Mouse (Mus musculus) thymus, postnatal 10 days (tissue): Measurements from ENCODE around the gene Ehmt2.
"Not testable (repeated sequence)": the region's sequence is repeated elsewhere in the genome, so short reads cannot be mapped to it uniquely, and the experiment has no call there.

ENCODE experiments used
- DNase-seq, 2 experiments: peaks; one replicate each; pipeline ENCODE4 v3.0.0; 2021; ENCODE audit warnings: low spot score in 2 of 2

Gene Ehmt2

GRCm38 (mm10) chr17:34952378-34953040 lies 54.2 kb downstream of the Ehmt2 start:
- peak; percentile 71 to 78 for DNase-seq

- DNase-seq, result no peak
These were observed 55.0 kb downstream of the Ehmt2 start for GRCm38 (mm10) chr17:34953258-34953657.

- no peak for DNase-seq
These were observed 55.6 kb downstream of the Ehmt2 start for GRCm38 (mm10) chr17:34953904-34954303.

DNA sequence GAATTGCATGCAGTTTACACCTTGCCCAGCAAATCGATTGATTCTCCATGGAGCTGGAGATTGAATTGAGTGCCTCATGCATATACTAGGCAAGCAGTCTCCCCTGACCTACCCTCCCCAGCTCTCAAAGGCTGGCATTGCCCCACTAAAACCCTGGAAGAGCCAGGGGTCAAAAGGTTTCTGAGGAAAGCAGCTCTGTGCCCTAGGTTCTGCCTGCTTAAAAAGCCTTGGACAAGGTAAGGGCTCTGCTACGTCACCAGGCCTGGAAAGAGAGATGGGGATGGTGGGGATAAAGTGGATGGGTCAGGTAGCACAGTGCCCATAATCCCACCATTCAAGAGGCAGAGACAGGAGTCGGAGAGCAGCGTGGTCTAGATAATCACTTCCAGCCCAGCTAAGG lies 56.6 kb downstream of the Ehmt2 start:
- DNase-seq, result no peak

DNA sequence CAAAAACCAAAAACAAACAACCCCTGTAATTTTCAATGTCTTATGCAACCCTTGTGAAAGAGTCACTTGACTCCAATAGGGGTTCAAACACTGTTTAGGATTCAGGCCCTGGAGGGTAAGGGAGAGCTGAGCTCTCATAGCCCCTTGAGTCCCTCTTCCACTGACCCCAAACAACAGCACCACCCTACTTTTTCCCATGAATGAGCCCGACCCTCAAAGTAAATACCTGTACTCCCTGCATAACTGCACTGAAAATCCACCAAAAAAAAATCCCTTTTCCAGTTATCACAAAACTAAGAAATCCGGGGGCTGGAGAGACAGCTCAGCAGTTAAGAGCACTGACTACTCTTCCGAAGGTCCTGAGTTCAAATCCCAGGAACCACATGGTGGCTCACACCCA lies 57.6 kb downstream of the Ehmt2 start:
- DNase-seq, result no peak

DNA sequence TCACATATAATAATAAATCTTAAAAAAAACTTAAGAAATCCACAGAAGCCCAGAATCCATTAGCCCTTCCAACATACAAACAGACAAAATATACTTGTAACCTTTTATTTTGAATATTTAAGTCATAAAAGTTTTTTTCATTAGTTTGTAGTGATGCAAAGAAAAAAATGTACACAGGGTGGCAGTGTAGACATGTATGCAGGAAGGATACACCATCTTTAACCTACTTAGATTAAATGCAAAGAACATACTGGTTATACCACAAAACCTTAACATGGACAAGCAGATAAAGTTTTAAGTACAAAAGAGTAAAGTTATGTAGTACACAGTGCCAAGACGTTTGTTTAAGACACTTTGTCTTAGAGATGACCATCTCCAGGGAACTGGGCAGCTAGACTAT lies 58.1 kb downstream of the Ehmt2 start:
- DNase-seq, result no peak

GRCm38 (mm10) chr17:34957291-34957690 lies 59.0 kb downstream of the Ehmt2 start:
- not testable (repeated sequence) for DNase-seq

- not testable (repeated sequence) for DNase-seq
These were observed 59.7 kb downstream of the Ehmt2 start for GRCm38 (mm10) chr17:34957966-34958365.

DNA sequence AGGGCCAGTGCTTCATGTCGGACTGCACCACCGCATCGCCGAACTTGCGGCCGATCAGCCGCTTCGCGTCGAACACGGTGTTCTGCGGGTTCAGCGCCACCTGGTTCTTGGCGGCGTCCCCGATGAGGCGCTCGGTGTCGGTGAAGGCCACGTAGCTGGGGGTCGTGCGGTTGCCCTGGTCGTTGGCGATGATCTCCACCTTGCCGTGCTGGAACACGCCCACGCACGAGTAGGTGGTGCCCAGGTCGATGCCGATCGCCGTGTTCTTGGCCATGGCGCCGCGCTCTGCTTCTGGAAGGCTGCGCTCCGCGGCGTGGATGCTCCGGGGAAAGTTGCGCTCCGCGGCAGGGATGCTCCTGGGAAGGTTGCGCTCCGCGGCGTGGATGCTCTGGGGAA lies 60.5 kb downstream of the Ehmt2 start:
- DNase-seq, result not testable (repeated sequence)

GRCm38 (mm10) chr17:34959130-34959778 lies 61.0 kb downstream of the Ehmt2 start, which contains the start of gene Hspa1b:
Gene Hspa1b, minus strand, starts transcription at chr17:34959238.
- DNase-seq, result peak; percentile 59 to 63

- DNase-seq, result no peak
These were observed 61.7 kb downstream of the Ehmt2 start for GRCm38 (mm10) chr17:34959881-34960515.

DNA sequence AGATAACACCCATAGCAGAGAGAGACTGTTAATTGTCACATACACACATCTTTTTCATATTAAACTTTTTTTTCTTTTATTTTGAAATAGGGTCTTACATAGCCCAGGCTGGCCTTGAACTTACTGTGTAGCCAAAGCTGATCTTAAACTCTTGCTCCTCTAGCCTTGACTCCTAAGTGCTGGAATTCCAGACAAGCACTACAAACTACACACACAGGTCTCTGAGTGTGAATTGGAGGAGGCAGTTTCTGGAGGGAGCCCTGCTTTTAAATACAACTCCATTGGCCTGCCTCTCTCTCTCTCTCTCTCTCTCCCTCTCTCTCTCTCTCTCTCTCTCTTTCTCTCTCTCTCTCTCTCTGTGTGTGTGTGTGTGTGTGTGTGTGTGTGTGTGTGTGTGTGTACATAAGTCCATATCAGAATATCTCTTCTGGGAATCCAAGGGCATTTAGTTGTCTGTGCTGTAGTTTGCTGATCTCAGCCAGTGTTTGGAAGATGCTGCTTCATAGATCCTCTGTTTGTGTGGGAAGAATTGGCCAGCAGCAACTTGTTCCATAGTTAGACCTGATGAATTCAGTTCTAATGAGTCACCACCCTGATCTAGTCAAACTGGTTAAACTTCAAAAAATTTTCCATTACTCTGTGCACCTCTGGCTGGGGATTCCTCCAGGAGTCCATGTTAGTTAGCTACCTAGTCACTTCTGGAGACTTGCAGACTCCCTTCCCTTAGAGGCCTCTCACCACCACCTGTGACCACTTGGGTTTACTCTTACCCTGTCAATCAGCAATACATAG lies 62.6 kb downstream of the Ehmt2 start:
- DNase-seq, result no peak

GRCm38 (mm10) chr17:34962125-34962524 lies 63.9 kb downstream of the Ehmt2 start:
- no peak for DNase-seq

DNA sequence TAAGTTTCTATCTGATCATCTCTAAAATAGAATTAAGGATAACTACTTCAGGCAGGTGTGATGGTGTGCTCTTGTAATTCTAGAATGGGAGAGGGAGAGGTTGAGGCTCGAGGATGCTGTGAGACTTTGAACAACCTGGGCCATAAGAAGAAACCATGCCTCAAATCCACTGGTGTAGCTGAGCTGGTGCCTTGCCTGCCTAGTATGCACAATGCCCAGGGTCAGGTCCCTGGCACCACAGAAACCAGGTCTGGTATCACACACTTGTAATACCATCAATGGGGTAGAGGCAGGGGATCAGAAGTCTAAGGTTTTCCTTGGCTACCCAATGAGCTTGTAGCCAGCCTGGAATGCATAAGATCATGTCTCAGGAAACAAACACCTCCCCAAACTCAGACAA lies 64.6 kb downstream of the Ehmt2 start:
- DNase-seq, result no peak
